Mouse (Mus musculus): ENCODE measurements around the gene Depdc1b.

DNA sequence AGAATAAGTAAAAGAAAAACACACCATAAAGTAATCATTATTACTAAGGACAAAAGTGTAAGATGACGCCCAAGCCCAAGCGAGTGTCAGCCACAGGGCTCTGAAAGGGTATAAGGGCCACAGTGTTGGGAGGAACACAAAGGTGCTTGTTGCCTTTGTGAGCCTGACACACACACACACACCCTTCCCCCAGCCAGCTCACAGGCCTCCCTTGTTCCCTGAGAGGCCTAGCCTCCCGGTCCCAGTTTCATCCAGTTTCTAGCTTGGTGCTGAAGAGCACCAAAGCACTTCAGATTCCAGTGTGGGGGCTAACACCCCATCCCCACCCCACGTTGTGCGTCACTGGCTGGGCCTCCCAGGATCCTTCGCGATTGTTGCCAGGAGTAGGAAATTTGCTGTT, 14.7 kb upstream of the Depdc1b start:
- TF ChIP-seq EP300 (IDR thresholded peaks at IDR 0.05; ENCODE audit: low read depth) (no peak), CTCF (IDR thresholded peaks at IDR 0.05; ENCODE audit: low read depth) (no peak)

All from heart, postnatal 0 days (tissue).